Mouse (Mus musculus) frontal cortex, adult 2 months (tissue): ENCODE measurements at regions not wholly inside any gene's neighbourhood (a gene's known extent, or its start where the extent isn't known, plus 50 kb on each side); places are given as distances from the start of the nearest gene placed in this dataset.

Experiments
- DNase-seq, 2 experiments: peaks; one replicate each; pipeline ENCODE4 v3.0.0; 2022; ENCODE audit warnings: low spot score in 1 of 2; ENCODE audit errors: extremely low spot score in 1 of 2

DNA sequence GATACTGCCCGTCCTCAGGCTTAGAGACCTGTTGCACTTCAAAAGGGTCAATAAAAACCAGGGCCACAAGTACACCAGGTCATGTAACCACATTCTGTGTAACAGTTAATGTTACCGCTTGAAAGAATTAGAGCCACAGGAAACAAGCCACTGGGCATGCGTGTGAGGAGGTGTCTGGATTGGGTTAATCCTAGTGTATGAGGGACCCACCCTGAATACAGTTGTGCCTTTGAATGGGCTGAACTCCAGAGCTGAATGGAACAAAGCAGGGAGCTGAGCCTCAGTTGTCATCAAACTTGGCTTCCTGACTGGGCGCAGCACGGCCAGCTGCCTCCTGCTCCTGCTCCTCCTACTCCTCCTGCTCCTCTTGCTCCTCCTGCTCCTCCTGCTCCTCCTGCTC lies 148.0 kb upstream of the A230072I06Rik start:
- no peak for DNase-seq

DNA sequence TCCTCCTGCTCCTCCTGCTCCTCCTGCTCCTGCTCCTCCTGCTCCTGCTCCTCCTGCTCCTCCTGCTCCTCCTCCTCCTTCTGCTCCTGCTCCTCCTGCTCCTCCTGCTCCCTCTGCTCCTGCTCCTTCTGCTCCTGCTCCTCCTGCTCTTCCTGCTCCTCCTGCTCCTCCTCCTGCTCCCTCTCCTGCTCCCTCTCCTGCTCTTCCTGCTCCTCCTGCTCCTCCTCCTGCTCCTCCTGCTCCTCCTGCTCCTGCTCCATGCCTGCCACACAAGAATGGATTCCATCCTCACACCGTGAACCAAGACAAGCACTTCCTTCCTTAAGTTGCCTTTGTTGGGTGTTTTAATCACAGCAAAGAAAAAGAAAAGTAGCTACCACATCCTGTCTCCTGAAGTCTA lies 144.4 kb upstream of the A230072I06Rik start:
- DNase-seq = no peak

DNA sequence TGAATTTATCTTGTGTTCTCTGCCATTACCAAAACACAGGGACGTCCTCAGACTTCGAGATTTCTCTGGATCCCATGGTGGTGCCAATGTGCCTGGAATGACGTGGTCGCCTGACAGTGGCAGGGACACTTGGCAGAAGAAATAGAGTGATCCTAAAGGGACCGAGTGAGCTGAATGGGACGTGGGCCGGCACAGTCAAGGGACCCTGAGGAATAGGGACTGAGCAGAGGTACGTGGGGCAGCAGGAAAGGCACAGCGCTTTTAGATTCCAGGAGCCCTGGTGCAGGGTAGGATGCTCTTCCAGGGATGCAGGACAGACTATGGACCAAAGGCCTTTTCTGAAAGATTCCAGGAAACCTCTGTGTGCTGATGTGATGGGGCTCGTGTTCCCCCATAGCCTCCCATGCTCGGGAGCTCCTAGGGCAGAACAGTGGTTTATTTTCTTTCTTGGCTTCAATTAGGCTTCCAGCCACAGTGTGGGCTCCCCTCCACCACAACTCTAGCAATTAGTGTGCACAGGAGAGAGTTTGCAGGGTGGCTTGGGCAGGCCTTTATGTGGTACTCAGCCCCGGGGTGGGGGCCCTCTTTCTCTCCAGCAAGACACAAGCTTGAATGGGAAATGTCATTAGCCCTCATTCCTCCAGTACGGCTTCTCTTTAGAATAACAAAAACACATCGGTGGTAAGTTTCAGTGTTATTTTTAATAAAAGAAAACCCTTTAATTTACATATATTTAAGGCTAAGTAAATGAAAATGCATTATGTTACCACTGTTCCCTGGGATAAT lies 143.0 kb upstream of the A230072I06Rik start:
- peak in 1 of 2 experiments; percentile 28 for DNase-seq

- DNase-seq = peak in 1 of 2 experiments; percentile 7
These were observed 142.5 kb upstream of the A230072I06Rik start for GRCm38 (mm10) chr8:12136178-12136455.

DNA sequence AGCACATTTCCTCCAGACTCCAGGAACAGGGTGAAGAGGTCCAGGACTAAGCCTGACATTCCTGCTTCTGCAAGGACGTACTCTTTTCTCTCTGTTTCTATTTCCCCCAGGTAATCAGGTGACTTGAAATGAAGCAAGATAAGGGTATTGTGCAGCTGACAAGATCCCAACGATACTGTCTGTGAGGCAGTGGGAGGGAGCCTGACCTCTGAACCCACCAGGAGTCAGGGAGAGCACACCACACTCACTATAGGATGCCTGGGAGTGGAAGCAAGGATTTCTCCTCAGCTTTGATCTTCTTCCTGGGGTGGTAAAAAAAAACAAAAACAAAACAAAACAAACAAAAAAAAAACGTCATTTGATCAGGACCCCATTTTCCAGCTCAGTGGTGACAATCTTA lies 141.1 kb upstream of the A230072I06Rik start:
- DNase-seq = no peak

DNA sequence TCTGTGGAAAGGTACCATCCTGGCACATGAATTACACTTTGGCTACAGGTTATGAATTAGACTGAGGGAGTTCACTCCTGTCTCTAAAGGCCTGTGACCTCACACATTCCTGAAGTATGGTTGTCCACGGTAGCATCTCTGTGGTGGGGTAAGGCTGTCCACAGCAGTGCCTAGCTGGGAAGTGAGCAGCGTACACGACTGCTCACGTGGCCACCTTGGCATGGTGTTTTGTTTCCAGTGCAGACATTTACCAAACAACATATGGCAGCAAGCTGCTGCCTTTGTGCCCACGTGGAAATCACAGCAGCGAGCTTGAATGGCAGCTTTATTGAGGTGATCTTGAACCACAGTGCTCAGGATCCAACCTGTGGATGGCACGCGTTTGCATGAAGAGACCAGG lies 140.7 kb upstream of the A230072I06Rik start:
- no peak for DNase-seq

DNA sequence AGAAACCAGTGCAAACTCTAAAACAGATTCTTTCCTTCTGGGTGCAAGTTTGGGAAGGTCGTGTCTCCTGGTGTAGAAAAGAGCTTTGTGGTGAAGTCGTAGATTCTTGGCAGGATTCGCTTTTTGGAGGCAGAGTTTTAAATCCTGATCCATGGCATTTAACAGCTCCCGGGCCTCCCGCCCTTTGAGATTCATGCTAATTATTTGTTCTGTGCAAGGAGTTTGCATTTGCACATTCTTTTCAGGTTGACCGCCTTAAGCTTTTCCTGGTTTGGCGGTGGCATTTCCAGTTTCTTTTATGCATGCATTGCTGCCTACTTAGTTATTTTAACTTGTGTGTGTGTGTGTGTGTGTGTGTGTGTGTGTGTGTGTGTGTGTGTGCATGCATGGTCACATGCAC lies 126.9 kb upstream of the A230072I06Rik start:
- no peak for DNase-seq

DNA sequence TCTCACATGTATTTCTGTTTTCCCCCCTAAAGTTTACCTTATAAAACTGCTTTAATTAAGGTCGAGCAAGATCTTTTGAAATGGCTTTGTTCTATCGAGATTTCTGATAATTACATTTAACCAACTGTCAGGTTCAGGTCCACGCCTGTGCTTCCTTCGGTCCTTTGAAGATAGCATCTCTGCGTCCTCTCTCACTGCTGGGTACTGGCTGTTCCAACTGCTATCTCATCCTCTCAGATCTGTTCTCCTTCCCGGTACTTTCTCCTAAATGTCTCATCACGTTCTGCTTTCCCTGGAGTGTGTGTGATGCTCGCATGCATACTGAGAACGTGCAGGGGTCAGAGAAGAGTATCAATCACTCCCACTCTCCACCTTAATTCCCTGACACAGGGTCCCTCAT lies 125.8 kb upstream of the A230072I06Rik start:
- DNase-seq = no peak

- DNase-seq = no peak
These were observed 121.7 kb upstream of the A230072I06Rik start for GRCm38 (mm10) chr8:12156893-12157292.

DNA sequence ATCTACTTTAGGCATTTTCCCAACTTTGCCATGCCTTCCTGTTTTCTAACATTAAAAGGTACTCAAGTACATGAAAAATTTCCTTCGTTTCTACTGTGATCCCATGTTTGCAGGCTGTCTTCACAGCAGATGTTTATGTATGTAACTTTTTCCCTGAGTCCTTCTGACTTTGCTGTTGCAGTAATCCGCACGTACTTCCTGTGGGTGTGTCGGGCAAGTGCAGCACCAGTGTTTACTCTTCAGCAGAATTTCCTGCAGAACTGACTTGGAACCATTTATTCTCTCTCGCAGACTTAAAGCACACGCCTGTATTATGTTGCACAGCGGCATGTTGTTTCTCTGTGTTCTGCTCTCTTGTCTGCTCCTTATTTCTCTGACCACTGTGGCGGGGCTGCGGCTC lies 120.4 kb upstream of the A230072I06Rik start:
- DNase-seq = no peak

DNA sequence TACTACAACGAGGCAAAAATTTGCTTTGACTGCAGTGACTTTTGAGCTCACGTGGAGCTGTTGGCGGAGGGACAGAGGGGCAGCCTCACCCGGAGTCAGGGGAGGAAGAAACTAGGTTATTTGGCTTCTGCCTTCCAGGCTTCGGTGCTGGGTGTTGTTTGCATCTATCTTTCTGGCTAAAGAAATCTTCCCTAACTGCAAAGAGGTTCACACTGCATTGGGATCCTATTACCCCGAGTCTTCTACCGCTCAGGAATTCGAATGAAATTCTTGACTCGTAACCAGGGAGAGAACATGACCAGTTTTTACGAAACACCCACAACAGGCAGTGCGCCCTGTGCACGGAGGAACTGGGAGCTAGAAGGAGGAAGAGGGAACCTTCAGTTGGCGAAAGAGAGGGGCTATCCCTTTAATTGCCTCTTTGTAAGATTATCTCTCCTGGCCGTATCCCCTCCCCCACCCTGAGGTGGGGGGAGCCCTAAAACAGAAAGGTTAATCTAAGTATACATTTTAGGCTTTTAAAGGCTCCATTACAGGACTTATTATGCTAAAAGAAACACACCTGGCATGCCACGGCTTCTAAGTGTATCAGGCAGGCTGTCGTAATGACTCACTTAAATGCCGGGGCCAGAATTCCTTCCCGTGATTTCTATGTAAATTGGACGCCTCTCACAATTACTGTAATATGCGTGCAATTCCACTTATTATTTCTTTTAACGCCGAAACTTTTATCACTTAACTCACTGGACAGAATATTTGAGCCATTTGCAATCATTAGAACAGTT lies 115.5 kb upstream of the A230072I06Rik start:
- DNase-seq = peak in 1 of 2 experiments; percentile 27

DNA sequence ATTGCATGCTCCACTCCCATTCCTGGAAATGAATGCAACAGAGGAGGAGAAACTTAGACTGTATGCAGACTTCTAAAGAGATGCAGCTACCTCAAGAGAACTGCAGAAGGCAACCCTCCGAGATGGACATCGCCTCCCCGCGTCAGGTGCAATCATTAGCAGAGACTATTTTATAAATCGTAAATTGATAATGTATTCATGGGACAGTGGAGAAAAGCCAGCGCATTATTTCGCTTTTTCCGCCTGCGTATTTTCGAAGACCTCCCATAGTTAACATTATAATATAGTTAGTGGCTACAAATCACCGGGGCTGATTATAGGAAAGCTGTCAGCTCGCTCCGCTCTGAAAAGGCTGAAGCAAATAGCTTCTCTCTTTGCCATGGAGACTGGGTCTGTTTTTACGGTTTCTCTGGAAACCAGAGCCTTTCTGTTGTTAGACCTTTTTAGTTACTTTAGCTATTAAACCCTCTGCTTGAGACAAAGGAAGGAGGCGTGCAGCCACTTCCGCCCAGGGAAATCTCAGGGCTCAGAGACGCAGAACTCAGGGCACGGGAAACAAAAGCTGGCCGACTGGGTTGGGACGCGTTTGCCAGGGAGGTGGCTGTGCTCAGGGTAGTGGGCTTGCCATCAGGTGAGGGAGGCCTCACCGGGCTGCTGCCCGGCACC lies 113.0 kb upstream of the A230072I06Rik start:
- DNase-seq = no peak

DNA sequence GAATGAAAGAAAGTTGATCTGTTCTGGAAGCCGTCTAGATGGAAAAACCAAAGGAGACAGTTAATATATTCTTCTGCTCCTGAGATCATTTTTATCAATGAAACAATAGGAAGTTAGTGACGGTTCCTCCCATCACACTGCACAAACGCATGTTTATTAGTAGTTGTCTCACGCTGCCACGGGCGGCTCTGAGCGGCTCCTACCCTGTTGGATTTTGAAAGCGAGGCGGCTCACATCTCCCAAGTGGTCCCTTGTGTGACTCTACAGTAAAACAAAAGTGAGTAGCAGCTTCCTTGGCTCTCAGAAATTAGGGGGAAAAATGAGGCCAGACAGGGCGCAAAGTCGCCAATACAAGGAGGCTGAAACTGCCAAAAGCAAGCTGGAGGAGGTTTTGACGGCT lies 106.8 kb upstream of the A230072I06Rik start:
- no peak for DNase-seq

DNA sequence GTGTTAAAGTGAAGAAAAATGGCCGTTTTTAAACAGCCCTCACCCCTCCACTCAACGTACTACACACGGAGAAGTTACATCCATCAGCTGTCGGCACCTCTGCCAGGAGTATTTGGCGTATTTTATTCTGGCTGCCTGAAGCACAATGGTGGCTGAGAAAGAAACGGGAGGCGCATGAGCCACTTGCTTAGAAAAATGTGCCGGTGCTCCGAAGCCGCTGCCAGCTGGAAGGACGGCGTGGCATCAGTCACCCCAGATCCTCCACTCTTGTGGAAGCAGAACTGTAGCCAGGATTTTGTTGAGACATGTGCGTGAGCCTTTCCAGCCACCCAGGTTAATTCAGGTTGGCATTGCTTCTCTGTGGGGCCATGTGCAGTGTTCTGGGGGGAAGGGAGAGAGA lies 103.1 kb upstream of the A230072I06Rik start:
- no peak for DNase-seq

DNA sequence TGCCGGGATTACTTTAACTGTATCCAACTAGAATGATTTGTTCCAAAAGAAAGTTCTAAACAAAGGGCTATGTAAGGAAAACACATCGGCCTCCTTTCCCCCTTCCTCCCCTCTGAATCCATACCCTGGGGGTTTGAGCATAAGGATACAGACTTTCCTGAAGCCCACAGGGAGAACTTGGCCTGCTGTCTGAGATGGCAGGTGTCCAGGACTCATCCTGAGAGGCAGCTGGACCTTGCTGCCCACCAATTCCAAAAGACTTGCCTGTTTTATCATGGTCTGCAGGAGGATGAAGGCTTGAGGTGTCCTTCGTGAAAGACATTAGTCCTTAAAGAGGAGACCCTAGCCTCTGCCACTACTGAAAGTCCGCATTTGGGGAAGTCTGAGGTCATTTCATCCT lies 94.0 kb upstream of the A230072I06Rik start:
- DNase-seq = no peak

DNA sequence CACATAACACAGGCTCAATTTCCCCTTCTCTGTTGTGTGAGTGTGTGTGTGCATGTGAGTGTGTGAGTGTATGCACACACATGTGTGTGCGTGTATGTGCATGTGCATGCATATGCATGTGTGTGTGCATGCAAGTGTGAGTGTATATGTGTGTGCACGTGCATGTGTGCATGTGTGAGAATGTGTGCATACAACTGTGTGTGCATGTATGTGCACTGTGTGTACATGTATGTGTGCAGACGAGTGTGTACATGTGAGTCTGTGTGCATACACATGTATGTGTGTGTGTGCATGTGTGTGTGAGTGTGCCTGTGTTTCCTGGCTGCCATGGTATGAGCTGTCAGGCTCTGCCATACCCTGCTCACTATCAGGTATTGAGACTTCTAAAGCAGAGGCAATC lies 91.3 kb upstream of the A230072I06Rik start:
- no peak for DNase-seq

GRCm38 (mm10) chr8:12188451-12188850 lies 90.2 kb upstream of the A230072I06Rik start:
- no peak for DNase-seq

DNA sequence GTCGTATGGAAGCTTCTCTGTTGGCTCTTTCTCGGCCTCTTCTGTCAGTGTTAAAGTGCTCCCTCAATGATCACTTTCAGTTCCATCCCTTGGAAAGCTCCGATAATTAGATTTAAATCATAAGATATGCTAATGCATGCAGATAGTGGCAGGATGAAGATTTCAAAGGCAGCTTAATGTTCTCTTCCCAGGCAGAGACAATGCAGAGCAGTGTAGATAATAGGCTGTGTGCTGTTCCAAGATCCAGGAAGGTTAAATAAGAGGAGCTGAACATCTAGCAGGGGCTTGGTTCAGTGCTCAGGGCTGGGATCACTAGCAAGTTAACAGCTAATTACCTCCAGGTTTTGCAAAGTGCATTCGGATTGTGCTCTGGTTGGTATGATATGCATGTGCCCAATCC lies 89.7 kb upstream of the A230072I06Rik start:
- no peak for DNase-seq

- DNase-seq = no peak
These were observed 86.6 kb upstream of the A230072I06Rik start for GRCm38 (mm10) chr8:12192006-12192405.

DNA sequence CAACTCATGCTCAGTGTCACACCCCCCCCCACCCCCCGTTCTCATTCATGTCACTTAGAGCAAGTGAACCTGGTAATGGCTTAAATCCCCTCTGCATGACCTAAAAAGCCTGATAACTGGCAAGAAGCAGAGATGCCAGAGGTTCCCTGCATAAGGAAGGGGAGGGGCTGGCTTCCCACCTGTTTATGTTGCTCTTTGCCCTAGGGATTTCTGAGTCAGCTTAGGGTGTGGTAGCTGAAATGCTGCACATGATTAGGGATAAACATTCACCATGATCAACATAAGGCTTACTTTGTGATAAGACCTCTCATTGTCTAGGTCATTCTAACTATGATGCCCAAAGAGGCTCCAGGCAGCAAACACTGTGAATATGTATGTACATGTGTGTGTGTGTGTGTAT lies 72.7 kb upstream of the A230072I06Rik start:
- DNase-seq = no peak

DNA sequence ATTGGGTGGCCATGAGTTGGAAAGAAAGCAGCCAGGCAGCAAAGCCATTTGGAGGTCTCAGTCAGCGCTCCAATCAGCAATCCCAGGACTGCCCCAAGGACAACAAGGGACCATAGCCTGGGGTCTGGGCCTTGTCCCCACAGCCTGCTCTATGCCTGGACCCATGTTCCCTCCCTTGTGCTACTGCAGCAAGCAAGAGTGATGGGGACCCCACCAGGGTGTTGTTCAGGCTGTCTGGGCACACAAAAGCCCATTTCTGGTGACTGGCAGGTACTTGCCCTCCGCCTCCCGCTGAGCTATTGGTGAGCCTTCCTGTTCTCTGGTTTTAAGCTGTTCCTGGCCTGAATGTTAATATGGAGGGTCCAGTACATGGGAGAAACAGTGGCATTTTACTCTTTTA lies 71.2 kb upstream of the A230072I06Rik start:
- DNase-seq = no peak

- no peak for DNase-seq
These were observed 64.8 kb upstream of the A230072I06Rik start for GRCm38 (mm10) chr8:12213774-12214173.
